Mouse (Mus musculus) frontal cortex, postnatal 14 days (tissue): ENCODE data around the gene Incenp.
"Not testable (repeated sequence)": the region's sequence is repeated elsewhere in the genome, so short reads cannot be mapped to it uniquely, and the experiment has no call there.

Source experiments
- DNase-seq, 2 experiments: peaks; one replicate each; pipeline ENCODE4 v3.0.0; 2022; ENCODE audit warnings: low spot score in 2 of 2

The Incenp gene

DNA sequence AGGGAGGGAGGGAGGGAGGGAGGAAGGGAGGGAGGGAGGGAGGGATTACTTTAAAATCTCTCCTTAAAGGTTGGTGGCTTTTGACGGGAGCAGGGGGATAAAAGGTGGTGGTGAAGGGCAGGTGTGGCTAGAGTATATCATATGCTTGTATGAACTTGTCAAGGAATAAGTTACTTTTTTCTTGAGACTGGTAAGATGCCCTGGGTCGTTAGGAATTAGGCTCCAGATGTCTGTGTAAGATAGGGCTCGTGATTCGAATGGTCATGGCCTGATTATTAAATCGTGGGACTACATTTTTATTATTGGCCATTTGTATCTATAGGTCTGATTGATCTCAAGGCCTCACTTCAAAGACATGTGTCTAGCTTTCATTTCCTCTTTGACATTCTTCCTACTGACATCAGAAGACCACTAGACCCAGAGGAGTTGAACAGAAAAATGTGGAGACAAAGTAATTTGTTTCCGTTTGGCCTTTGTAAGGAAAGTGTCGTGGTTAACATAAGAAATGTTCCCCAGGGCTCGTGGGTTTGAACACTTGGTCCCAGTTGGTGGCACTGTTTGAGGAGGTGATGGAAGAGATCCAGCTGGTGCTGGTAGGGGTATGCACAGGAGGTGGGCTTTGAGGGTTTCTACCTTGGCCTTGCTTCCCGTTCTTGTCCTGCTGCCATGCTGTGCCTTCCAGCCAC is 19.0 kb upstream of the Incenp start:
- no peak for DNase-seq

DNA sequence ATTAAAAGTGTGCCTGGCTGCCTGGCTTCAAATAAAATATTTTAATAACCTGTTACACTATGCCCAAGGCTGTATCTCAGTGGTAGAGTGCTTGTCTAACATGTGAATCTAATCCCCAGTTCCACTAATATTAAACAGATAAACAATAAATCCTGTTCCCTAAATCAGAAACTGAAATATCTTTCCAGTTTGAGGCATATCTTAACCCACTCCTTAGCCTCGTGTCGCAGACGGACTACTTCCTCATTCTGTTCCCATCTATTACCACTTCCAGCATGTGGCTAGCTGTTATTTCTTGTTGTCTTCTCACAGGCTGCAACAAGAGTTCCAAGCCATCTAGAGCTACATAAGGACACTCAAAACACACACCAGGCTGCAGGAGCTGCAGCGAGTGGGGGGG is 18.4 kb upstream of the Incenp start:
- no peak for DNase-seq

DNA sequence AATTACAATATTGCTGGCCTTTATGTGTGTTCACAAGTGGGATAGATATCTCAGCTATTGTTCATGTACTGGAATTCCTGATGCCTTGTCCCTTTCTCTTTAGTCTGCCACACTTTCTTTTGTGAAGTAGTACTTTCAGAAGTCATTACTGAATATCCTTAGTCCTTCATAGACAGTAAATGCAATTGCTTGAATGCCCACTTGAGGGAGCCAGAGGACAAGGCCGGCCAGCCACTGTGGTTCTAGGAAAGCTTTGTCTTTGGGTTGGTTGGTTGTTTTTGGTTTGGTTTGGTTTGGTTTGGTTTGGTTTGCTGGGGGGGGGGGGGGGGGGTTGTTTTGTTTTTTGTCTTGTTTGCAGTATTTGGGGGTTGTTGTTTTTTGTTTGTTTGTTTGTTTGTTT is 16.6 kb upstream of the Incenp start:
- peak in 1 of 2 experiments; percentile 75 for DNase-seq

DNA sequence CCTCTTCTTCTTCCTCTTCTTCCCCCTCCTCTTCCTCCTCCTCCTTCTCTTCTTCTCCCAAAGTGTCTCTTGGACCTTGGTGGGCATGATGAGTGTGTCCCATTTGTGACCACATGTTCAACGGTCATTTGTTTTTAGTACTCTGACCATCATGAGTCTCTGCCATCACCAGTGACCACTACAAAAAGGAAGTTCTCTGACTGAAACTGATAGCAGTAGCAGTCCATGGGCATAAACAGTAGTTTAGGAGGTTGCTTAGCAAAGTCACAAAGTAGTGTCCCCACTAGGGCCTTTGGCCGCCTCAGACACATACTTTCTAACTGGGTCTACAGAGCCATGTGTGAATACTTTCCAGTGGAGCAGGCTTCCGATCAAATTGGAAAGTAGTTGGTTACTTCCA is 15.0 kb upstream of the Incenp start:
- DNase-seq, result no peak

DNA sequence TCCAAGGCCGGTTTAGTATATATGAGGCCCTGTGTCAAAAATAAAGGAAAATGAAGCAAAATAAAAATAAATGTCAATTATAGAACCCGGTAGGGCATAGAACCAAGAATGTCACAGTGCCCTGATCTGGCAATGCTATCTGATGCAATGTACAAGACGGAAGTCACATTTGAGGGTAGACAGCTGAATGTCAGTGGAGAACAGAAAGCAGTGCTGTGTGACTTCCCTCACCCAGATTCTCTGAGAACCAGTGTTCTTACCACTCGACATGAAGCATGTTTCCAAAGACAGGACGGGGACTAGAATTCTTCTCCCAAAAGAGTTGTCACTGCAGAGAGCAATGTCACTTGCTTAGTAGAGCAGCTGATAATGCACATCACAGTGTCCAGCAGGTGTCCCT is 14.4 kb upstream of the Incenp start:
- DNase-seq, result no peak

DNA sequence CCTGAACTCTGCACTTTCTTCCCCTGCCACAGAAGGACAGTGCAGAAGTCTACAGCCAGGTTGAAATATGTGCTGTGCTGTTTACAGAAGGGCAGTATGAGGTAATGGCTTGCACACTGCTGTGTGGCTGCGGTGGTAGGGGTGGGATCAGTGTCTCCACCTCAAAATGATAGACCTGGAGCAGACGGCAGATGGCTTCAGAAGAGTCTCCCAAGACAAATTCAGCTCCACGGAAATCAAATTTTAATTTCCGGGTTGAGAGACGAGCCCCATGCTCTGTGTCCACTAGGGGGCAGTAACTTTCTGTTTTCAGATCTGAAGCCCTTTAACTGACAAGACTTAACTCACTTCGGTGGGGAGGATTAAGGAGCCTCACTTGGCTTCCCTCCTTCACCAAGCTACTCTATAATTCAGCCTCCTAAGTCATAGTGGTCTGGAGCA is 12.0 kb upstream of the Incenp start:
- DNase-seq, result no peak

DNA sequence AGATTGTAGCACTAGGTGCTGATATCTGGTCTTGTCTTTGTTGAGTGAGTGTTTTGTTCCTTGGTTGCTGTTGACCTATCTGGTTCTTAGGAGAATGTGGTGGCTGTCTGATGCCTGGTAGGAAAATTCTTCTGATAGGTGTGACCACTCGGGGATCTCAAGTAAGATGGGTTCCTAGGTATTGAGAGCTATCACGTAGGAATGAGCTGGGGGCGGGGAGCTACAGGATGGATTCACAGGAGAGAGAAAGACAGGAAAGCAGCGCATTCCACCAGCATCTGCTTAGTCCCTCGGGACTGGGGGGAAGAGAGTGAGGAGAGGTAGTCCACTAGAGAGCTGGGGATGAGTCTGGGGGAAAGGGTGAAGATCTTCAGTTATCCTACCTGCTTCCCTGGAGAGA is 10.0 kb upstream of the Incenp start:
- no peak for DNase-seq

DNA sequence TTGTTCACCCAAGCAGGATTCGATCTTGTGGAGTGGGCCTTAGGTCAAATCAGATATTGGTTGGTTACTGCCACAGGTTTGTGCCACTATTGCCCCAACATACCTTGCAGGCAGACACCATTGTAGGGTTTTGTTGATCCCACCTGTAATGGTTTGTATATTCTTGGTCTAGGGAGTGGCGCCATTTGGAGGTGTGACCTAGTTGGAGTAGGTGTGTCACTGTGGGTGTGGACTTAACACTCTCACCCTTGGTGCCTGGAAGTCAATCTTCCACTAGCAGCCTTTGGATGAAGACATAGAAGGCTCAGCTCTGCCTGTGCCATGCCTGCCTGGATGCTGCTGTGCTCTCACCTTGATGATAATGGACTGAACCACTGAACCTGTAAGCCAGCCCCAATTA is 1.3 kb upstream of the Incenp start:
- DNase-seq, result not testable (repeated sequence)

DNA sequence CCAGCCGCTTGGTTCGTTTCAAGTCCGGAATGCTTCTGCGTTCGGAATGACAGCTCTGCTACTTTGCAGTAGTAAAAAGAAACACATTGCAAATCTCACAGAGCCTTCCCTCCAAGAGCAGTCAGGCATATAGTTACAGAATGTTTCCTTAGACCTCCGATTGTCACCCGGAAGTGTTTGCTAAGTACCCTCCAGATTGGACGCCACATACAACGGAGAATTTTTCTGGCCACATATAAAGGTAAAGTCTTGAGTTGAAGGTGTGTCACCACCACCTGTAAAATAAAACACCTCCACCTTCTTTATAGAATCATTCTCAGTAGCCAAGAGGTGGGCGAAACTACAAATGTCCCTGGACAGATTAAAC is 412 bp upstream of the Incenp start:
- DNase-seq, result no peak

DNA sequence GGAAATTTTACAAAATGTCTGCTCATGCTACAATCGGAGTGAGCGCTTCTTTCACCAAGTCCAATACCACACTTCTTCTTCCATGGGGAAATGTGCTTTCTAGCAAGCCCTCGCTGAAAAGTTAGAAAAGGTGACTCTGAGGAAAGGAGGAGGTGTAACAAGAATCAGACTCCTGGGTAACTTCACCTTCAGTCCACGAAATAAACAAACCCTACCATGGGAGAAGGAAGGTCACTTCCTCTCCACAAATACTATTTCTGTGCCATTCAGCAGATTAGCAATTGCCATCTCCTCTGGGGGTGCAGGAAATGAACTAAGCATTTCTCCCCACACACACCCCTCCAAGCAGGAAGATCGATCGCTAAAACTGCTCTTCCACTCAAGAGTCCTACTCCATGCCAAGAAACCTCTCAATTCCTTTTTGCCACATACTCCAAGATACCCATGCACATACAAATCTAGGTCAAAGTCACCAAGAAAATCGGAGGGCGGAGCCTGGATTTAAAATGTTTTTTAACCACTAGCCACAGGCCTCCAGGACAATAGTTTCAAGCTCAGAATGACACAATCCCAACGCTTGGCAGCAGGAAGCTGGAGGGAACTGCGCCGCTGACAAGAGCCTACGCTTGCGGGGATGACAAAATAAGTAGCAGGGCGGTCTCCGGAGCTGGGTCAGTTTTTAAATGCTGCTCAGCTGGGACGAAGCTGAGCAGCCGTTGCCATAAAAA is 848 bp downstream of the Incenp start:
- no peak for DNase-seq

DNA sequence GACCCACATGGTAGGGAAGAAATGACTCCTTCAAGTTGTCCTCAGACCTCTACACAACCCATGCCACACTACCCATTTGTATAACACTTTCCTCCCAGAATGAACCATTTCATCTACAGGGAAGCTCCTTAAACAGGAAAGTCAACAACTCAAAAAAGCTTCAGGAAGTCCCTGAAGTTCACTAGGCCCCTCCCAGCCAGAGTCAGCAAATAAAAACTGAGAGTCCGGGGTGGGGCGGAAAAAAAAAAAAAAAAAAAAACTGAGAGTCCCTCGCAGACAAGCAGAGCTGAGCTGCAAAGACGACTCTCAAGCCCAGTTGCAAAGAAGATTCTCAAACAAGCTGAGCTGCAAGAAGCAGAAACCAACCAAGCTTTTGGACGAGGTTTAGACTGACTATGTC is 3.3 kb downstream of the Incenp start:
- DNase-seq, result no peak

DNA sequence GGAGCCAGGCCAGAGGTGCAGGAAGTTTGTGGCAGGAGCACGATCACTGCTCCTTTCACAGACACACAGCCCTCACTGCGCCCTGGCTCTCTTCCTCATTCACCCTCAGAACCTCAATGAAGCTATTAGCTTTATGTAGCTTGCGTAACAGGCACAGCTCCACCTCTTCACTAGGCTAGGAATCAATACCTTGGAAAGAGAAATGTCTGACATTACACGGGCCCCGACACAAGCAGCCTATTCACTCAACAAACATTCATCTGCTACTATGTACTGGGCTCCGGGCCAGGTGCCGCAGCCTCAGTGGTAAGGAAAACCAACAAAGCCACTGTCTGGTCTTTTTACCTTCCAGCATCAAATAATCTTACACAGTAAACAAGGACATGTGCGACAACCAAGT is 12.6 kb downstream of the Incenp start:
- no peak for DNase-seq

DNA sequence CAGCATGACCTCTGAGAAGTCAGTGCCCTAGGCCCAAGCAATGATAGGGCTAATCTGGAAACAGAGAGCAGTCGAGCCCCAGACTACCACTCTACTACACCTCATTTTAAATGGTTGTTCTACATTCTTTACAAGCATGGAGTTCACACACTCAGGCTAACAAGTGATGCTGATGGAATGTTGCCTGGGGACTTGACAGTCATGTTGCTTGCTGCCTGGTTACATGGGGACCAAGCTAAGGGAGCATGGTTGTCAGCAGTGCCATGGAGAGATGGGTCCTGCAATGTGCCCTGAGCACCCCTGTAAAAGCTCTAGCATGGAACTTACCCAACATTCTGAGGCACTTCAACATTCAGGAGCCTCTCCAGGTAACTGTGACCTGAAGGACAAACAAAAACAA is 13.0 kb downstream of the Incenp start:
- DNase-seq, result no peak

DNA sequence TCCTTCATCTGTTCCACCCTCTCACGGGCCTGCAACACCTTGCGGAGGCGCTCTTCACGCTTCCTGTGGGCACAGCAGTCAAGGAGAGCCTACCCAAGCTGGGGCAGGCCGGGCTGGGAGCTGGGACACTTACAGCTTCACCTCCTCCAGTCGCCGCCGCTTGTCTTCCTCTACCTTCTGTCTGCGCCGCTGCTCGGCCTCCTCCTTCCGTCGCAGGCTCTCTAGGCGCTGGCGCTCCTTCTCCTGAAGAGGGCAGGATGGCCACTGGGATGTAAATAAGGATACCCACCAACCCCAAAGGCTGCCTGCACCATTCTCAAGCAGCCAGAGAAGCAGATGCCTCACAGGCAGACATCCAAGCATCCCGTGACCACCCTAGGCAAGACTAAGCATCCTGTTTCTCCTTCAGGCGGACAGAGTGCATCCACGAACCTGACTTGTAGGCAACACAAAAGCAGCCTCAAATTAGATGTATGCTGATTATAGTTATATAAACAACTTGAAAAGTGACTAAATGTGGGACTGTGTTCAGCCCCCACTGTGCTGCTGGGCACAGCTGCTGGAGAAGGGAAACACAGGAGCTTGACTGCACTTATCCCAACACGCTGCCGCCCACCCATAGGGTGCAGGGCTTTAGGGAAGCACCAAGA is 21.0 kb downstream of the Incenp start:
- DNase-seq, result peak in 1 of 2 experiments; percentile 20

DNA sequence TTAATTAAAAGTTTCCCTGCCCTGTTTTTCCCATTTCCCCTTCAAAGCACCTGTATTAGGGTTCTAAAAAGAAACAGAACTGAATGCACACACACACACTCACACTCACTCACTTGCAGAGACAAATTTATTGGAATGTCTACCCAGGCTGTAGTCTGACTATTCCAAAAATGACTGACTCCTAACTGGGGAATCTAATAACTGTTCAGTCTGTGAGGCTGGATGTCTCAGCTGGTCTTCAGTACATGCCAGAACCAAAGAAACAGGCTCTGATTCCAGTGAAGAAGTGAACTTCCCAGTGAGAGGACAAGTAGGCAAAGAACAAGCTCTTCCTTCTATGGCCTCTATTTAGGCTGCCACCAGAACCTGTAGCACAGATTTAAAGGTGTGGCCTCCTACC is 33.9 kb downstream of the Incenp start:
- DNase-seq, result no peak

DNA sequence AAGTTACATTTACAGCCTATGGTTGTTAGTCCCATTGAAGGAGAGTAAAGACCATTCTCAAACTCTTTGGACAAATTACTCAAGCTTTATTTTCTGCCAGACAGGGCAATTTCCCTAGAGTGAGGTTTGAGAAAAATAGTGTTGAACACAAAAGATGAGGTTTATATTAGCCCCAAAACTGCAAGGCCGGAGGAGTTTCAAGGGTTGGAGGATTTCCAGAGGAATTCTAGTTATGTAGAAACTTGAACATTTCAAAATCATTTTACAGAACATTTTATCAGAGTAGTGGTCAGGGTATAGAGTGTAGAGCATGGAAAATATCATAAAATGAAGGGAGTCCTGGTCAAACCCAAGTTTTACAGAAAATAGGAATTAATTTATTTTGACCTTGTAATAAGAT is 34.5 kb downstream of the Incenp start:
- DNase-seq, result no peak

DNA sequence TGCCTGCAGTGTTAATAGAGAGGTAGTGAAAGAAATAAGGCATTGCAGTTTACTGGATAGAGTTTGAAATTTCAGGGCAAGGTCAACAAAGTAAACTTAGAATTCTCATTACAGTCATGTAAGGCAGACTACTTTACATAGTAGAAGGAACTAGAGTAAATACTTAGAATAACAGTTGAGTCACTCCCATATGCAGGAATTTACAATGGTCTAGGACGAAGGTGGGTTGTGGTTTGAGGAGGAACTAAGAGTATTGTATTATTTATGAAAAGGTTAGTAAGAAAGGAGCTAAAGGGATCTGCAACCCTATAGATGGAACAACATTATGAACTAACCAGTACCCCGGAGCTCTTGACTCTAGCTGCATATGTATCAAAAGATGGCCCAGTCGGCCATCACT is 38.5 kb downstream of the Incenp start:
- DNase-seq, result not testable (repeated sequence)

DNA sequence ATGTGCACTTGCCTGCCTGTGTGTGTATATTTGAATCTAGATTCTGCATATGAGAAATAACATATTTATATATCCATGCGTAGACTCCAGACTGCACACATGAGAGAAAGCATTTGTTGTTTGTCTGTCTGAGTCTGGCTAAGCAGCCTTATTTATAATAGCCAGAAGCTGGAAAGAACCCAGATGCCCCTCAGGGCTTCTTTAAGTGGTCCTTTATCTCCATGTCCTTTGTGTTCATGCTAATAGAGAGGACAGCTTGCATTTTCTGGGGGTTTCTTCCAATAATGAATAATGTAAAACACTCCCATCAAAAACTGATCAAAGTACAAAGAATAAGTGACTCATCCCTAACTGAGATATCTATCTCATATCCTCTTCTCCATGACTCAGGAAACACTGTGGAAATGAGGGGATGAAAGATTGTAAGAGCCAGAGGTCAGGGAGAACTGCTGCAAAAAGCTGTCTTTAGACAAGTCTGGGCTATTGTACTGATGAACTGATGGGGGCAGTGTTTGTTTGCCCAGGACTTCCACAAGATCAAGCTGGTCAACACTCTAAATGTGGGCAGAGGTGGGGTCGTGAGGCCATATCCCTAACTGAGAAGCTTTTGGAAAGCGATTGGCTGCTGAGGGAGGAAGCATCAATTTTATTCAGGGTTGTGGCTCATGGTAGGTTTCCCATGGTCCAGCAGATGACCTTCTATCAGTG is 49.8 kb downstream of the Incenp start:
- not testable (repeated sequence) for DNase-seq

DNA sequence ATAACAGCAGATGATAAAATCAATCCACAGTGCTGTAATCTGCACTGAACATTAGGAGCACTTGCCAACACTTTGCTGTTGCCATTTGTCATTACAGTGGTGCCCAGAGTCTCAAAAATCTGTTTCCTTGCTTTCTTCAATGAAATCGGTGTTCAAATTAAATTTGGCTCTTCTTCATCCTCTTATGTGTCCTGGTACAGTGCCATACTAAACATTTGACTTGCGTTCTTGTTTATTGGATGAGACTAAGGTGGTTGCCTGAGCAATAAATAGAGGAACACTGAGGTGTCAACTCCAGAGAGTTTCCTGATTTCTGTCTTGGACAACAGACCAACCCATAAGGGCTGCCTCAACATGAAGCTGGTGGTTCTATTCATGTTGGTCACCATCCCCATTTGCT is 52.1 kb downstream of the Incenp start, which contains the start of gene Scgb2a2:
TSS of gene Scgb2a2 (plus strand) at position 301 of the 400 bp plus-strand sequence.
- DNase-seq, result no peak

DNA sequence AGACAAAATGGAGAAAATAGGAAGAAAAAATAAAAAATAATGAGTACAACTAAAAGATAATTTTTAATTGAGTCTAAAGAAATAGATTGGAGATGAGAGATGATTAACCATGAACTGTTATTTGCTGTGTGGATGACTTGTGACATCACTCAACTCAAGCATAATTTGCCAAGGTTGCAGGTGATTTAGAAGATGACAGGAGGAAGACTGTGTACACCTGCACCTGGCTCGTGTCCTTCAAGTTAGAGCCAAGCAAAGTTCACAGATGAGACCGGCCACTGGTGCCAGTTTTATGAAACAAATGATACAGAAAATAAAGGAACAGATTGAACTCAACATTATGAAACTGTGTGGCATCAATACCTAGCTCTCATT is 62.0 kb downstream of the Incenp start:
- DNase-seq, result no peak

DNA sequence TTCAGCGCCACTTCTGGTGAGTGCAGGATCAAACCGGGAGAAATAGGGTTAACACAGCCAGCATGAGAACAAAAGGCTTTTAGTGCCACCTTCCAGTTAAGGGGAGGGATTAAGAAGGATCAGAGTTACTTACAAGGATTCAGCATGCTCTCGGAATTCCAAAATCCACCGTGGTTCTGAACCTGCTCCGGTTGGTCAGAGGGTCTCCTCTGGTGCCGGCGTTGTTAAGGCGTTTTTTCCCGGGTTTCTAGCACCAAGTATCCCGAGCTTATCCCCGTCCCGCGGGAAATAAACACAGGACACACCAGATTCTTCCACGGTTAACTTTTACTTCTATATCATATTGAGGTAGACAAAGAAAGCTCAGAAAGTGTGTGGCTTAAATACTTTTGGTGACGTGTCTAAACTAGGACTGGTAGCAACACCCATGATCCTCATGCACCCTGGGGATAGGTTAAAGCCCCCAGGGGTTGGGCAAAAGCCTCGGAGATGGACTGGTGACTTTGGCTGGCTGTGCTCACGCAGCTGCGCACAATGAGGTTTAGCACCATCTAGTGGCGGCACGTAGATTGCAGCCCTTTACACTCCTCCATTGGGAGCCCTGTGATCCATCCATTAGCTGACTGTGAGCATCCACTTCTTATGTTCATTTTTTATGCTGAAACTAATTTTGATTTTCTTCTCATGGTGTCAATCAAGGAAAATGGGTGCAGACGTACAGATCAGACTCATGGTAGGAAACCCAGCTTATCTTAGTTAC is 62.6 kb downstream of the Incenp start:
- DNase-seq, result peak; percentile 29 to 62
